Mouse (Mus musculus) thymus, adult 2 months (tissue): ENCODE results near the gene Gm49721.
"Not testable (repeated sequence)": the region's sequence is repeated elsewhere in the genome, so short reads cannot be mapped to it uniquely, and the experiment has no call there.

Source experiments
- CTCF ChIP-seq: fragments of 200-500 bp; IDR thresholded peaks from 2 replicates; pipeline ENCODE4 v1.5.1; 2012; ENCODE audit warnings: mild to moderate bottlenecking, control low read depth, low read length, moderate library complexity, borderline replicate concordance; ENCODE audit not compliant: control insufficient read depth, poor library complexity, insufficient read depth; ENCODE audit errors: extremely low read depth
- POLR2A ChIP-seq: fragments of 200-500 bp; IDR thresholded peaks from 2 replicates; pipeline ENCODE4 v1.6.1; 2012; ENCODE audit warnings: mild to moderate bottlenecking, low read length, control low read depth, moderate library complexity; ENCODE audit not compliant: control insufficient read depth, poor library complexity, insufficient read depth; ENCODE audit errors: extremely low read depth

DNA sequence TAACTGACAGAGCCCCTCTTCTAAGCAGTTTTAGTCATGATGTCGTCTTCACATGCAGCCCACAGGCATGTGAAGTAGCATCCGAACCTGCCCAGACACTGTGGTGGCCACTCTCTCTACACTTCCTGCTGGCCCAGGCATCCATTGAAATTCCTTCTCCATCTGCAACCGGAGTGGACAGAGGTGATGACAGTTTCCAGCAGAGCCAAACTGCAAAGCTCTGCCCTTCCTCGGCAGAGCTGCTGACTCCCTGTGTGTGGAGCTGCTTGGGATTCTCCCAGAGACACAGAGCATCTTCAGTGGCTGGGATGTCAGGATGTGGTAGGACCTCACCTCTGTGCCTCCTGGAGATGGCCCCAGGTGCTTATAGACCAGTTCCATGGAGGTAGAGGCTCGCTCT lies 105.8 kb downstream of the Gm49721 start:
- not testable (repeated sequence) for TF ChIP-seq POLR2A, CTCF
